Mouse (Mus musculus): ENCODE measurements at regions not wholly inside any gene's neighbourhood (a gene's known extent, or its start where the extent isn't known, plus 50 kb on each side); places are given as distances from the start of the nearest gene placed in this dataset.

GRCm38 (mm10) chr8:103690438-103690837, 411.0 kb upstream of the Cdh5 start:
- TF ChIP-seq CTCF (IDR thresholded peaks at IDR 0.05; ENCODE audit: borderline replicate concordance, insufficient read depth, low read depth, low read length) (no peak), POLR2A (IDR thresholded peaks at IDR 0.05; ENCODE audit: borderline replicate concordance, insufficient read depth, low read length) (no peak)
